Mouse (Mus musculus) layer of hippocampus, adult 8-10 months (tissue): Measurements from ENCODE around the gene Chil6. TPM values are rescaled to one million over a fixed set of nuclear protein-coding genes. Genes with fewer than 3 reads are reported as not detected.

ENCODE experiments used
- DNase-seq, 2 experiments: peaks; one replicate each; pipeline ENCODE4 v3.0.0; 2022; ENCODE audit warnings: low spot score in 2 of 2
- total RNA-seq, 4 experiments: library from RNA; stranded (reverse); gene quantifications; 2 replicates each; pipeline ENCODE4 v1.2.4; 2022

Gene Chil6
- total RNA-seq, result not detected

- DNase-seq, result no peak
Observed at GRCm38 (mm10) chr3:106406082-106406481, at the start of gene Chil6. TSS of gene Chil6 (minus strand) at chr3:106406182.

- no peak for DNase-seq
Observed at GRCm38 (mm10) chr3:106452616-106453015, 46.6 kb upstream of the Chil6 start.

- DNase-seq, result no peak
Observed at GRCm38 (mm10) chr3:106449567-106449966, 43.6 kb upstream of the Chil6 start.

- no peak for DNase-seq
Observed at GRCm38 (mm10) chr3:106448995-106449394, 43.0 kb upstream of the Chil6 start.

- DNase-seq, result peak; percentile 7 to 42
Observed at GRCm38 (mm10) chr3:106448571-106448970, 42.6 kb upstream of the Chil6 start.

Other genes with a start within 250 kb of the Chil6 start
- not detected for gene Chil3, start 238.6 kb downstream of the Chil6 start, total RNA-seq
- gene Chil4, start 186.7 kb downstream of the Chil6 start, total RNA-seq, result not detected
- gene Dennd2d, start 76.2 kb upstream of the Chil6 start, total RNA-seq, result 1 to 10 TPM in 3 of 4 experiments, under 1 TPM in 1; 0.83 to 1.4 (median 1.1) TPM
- 10 to 100 TPM; 37.7 to 45.7 (median 40.7) TPM for gene Dram2, start 141.6 kb upstream of the Chil6 start, total RNA-seq
- gene Cept1, start 141.6 kb upstream of the Chil6 start, total RNA-seq, result 10 to 100 TPM; 48.0 to 53.0 (median 49.1) TPM